Mouse (Mus musculus): ENCODE data around the gene Mrtfb.

- TF ChIP-seq CTCF (IDR thresholded peaks at IDR 0.05) = no peak
- 0 out of 2 replicates have a peak, but pooled peaks have one; percentile 39 for TF ChIP-seq EP300 (IDR thresholded peaks at IDR 0.05)
Measured at GRCm38 (mm10) chr16:13371740-13372287, 115.5 kb downstream of the Mrtfb start.

Data from lung, postnatal 0 days (tissue).